In the genomic region with DNA sequence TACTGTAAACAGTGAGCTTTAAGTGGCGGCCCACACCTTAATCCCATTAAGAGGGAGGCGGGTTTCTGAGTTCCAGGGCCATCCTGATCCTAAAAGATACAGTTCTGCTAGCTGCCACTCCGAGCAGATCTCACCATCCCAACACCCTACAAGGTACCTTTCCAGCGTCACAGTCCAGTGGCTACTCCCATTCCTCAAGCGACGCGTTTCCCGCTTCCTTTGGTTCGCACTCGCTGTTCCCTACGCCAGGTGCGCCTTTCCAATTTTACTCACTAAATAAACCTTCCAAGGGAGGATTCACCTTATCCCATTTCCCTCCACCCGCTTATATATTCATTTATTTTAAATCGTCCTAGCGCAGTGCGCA, we compare ENCODE assay signal across 8 mouse cellular contexts. TPM values are rescaled to one million over a fixed set of nuclear protein-coding genes. Genes with fewer than 3 reads are reported as not detected.
DNase-seq lines count a peak whose midpoint lies in the region; ATAC-seq and TF ChIP-seq lines count a peak whose summit lies in the region.

No protein-coding gene starts in this region.

- peak overlapping the region; percentile 90 for H3K9ac ChIP-seq in embryonic facial prominence, embryonic 14.5 days (ENCODE audit: low read depth, low read length)
- H3K9ac ChIP-seq in intestine, postnatal 0 days (ENCODE audit: low read depth, low read length): 0 out of 2 replicates have a peak overlapping the region, but pooled peaks have one; percentile 41
- peak overlapping the region; percentile 46; the same call in 1 of the 2 replicates for H3K9ac ChIP-seq in neural tube, embryonic 14.5 days (replicated peaks; ENCODE audit: low read depth, low read length)

- no peak for DNase-seq in lung, adult 2 months
- DNase-seq in lung, adult 18-20 months: no peak
- DNase-seq in embryonic facial prominence, embryonic 14.5 days (ENCODE audit: low spot score): no peak
- no peak for DNase-seq in embryo, embryonic 10 days (ENCODE audit: low spot score)
- no peak for DNase-seq in cerebellum, adult 18-20 months
- DNase-seq in cerebellum, postnatal 36 days: no peak

- under 1% methylated on average over 16 of the region's 16 CpGs for WGBS in lung, adult 2 months
- 0% methylated on average over 16 of the region's 16 CpGs for WGBS in embryonic facial prominence, embryonic 14.5 days
- whole genome bisulfite sequencing in intestine, postnatal 0 days: under 1% methylated on average over 16 of the region's 16 CpGs
- WGBS in neural tube, embryonic 14.5 days: under 1% methylated on average over 16 of the region's 16 CpGs

- TF ChIP-seq POLR2A in lung, adult 2 months (IDR thresholded peaks at IDR 0.05; ENCODE audit: borderline replicate concordance, extremely low read depth, low read depth, low read length): no peak

- peak overlapping the region; percentile 97; the same call in 1 of the 2 replicates for H3K27ac ChIP-seq in embryonic facial prominence, embryonic 14.5 days (replicated peaks; ENCODE audit: low read depth, low read length)
- H3K27ac ChIP-seq in intestine, postnatal 0 days (ENCODE audit: low read depth, low read length): peak overlapping the region; percentile 46; the same call in 1 of the 2 replicates
- H3K27ac ChIP-seq in neural tube, embryonic 14.5 days (ENCODE audit: low read depth, low read length): peak overlapping the region; percentile 96

- H3K27me3 ChIP-seq in embryonic facial prominence, embryonic 14.5 days (replicated peaks; ENCODE audit: control insufficient read depth, insufficient read depth, low read length): no peaks in the 10 kb centered on the region
- no peaks in the 10 kb centered on the region for H3K27me3 ChIP-seq in intestine, postnatal 0 days (replicated peaks; ENCODE audit: control insufficient read depth, insufficient read depth, low read length)
- H3K27me3 ChIP-seq in neural tube, embryonic 14.5 days (ENCODE audit: control insufficient read depth, insufficient read depth, low read length): no peaks in the 10 kb centered on the region

- H3K9me3 ChIP-seq in embryonic facial prominence, embryonic 14.5 days (ENCODE audit: control insufficient read depth, low read length): no peaks in the 10 kb centered on the region
- no peaks in the 10 kb centered on the region for H3K9me3 ChIP-seq in intestine, postnatal 0 days (ENCODE audit: control insufficient read depth)
- no peaks in the 10 kb centered on the region for H3K9me3 ChIP-seq in neural tube, embryonic 14.5 days (ENCODE audit: control insufficient read depth, low read length)

- TF ChIP-seq CTCF in lung, adult 2 months (IDR thresholded peaks at IDR 0.05; ENCODE audit: insufficient read depth, low read length): no peak
- 0 out of 2 replicates have a peak, but pooled peaks have one; percentile 1 for TF ChIP-seq CTCF in intestine, postnatal 0 days (IDR thresholded peaks at IDR 0.05; ENCODE audit: low read depth)

- H3K36me3 ChIP-seq in embryonic facial prominence, embryonic 14.5 days (ENCODE audit: control insufficient read depth, insufficient read depth, low read length): peaks cover 32% of the 10 kb centered on the region
- peaks cover 29% of the 10 kb centered on the region for H3K36me3 ChIP-seq in intestine, postnatal 0 days (ENCODE audit: control insufficient read depth, insufficient read depth)
- H3K36me3 ChIP-seq in neural tube, embryonic 14.5 days (ENCODE audit: control insufficient read depth, insufficient read depth, low read length): peaks cover 24% of the 10 kb centered on the region

- H3K4me3 ChIP-seq in lung, adult 2 months (replicated peaks; ENCODE audit: extremely low read depth, low read depth, low read length): peak overlapping the region; percentile 68
- H3K4me3 ChIP-seq in embryonic facial prominence, embryonic 14.5 days (ENCODE audit: low read depth, low read length): peak overlapping the region; percentile 91
- H3K4me3 ChIP-seq in intestine, postnatal 0 days (ENCODE audit: low read depth, low read length): peak overlapping the region; percentile 68
- H3K4me3 ChIP-seq in neural tube, embryonic 14.5 days (ENCODE audit: low read depth, low read length): peak overlapping the region; percentile 70

- peak; percentile 6 for ATAC-seq in embryonic facial prominence, embryonic 14.5 days (ENCODE audit: low read depth)
- ATAC-seq in intestine, postnatal 0 days: peak; percentile 19; the same call in 1 of the 2 replicates
- ATAC-seq in neural tube, embryonic 14.5 days (ENCODE audit: low read depth): peak; percentile 45

- H3K4me2 ChIP-seq in embryonic facial prominence, embryonic 14.5 days (ENCODE audit: low read depth, low read length): peak overlapping the region; percentile 61
- H3K4me2 ChIP-seq in intestine, postnatal 0 days (replicated peaks; ENCODE audit: low read depth): peak overlapping the region; percentile 90
- H3K4me2 ChIP-seq in neural tube, embryonic 14.5 days (ENCODE audit: low read depth, low read length): peak overlapping the region; percentile 54

- peaks cover 9% of the 10 kb centered on the region; the same call in 1 of the 2 replicates for H3K4me1 ChIP-seq in lung, adult 2 months (ENCODE audit: control insufficient read depth, insufficient read depth, low read length)
- H3K4me1 ChIP-seq in embryonic facial prominence, embryonic 14.5 days (ENCODE audit: control insufficient read depth, insufficient read depth, low read length): peaks cover 5% of the 10 kb centered on the region; the same call in 1 of the 2 replicates
- H3K4me1 ChIP-seq in intestine, postnatal 0 days (replicated peaks; ENCODE audit: control insufficient read depth, insufficient read depth, low read length): peaks cover 4% of the 10 kb centered on the region
- peaks cover 14% of the 10 kb centered on the region for H3K4me1 ChIP-seq in neural tube, embryonic 14.5 days (ENCODE audit: control insufficient read depth, insufficient read depth, low read length)

RNA-seq across cellular contexts. Expression of a gene that starts 0.5 kb away (rescaled TPM):
- 648 and 958 TPM in 2 replicates for polyA plus RNA-seq in lung, adult 2 months (2012; rRNA removed)
- 38.7 and 49.8 TPM in 2 replicates for polyA plus RNA-seq in embryonic facial prominence, embryonic 14.5 days (2014; fragmentation: Nextera tagmentation; extraction: Ambion mirVana)
- 13.8 and 15.2 TPM in 2 replicates for polyA plus RNA-seq in intestine, postnatal 0 days (2015; fragmentation: Nextera tagmentation; extraction: Ambion mirVana)
- 62.4 and 68.1 TPM in 2 replicates for polyA plus RNA-seq in neural tube, embryonic 14.5 days (2014; fragmentation: Nextera tagmentation; extraction: Ambion mirVana)

RNA-seq across cellular contexts. Expression of a gene that starts 13.8 kb away (rescaled TPM):
- polyA plus RNA-seq in lung, adult 2 months (2012; rRNA removed): 8.6 and 10.2 TPM in 2 replicates
- polyA plus RNA-seq in embryonic facial prominence, embryonic 14.5 days (2014; fragmentation: Nextera tagmentation; extraction: Ambion mirVana): 3.5 and 4.3 TPM in 2 replicates
- polyA plus RNA-seq in intestine, postnatal 0 days (2015; fragmentation: Nextera tagmentation; extraction: Ambion mirVana): 14.1 and 16.0 TPM in 2 replicates
- polyA plus RNA-seq in neural tube, embryonic 14.5 days (2014; fragmentation: Nextera tagmentation; extraction: Ambion mirVana): 4.1 and 4.6 TPM in 2 replicates

RNA-seq across cellular contexts. Expression of a gene that starts 17.2 kb away (rescaled TPM):
- 2.6 and 3.0 TPM in 2 replicates for polyA plus RNA-seq in lung, adult 2 months (2012; rRNA removed)
- 8.1 and 8.7 TPM in 2 replicates for polyA plus RNA-seq in embryonic facial prominence, embryonic 14.5 days (2014; fragmentation: Nextera tagmentation; extraction: Ambion mirVana)
- polyA plus RNA-seq in intestine, postnatal 0 days (2015; fragmentation: Nextera tagmentation; extraction: Ambion mirVana): 2.6 and 3.7 TPM in 2 replicates
- 149 and 151 TPM in 2 replicates for polyA plus RNA-seq in neural tube, embryonic 14.5 days (2014; fragmentation: Nextera tagmentation; extraction: Ambion mirVana)

RNA-seq across cellular contexts. Expression of a gene that starts 28.3 kb away (rescaled TPM):
- polyA plus RNA-seq in lung, adult 2 months (2012; rRNA removed): 46.9 and 51.8 TPM in 2 replicates
- polyA plus RNA-seq in embryonic facial prominence, embryonic 14.5 days (2014; fragmentation: Nextera tagmentation; extraction: Ambion mirVana): 58.9 and 61.1 TPM in 2 replicates
- 120 and 126 TPM in 2 replicates for polyA plus RNA-seq in intestine, postnatal 0 days (2015; fragmentation: Nextera tagmentation; extraction: Ambion mirVana)
- 3.0 and 9.8 TPM in 2 replicates for polyA plus RNA-seq in neural tube, embryonic 14.5 days (2014; fragmentation: Nextera tagmentation; extraction: Ambion mirVana)

Comparison
In these comparisons a context has a peak if more than half of its experiments do, and no peak if none do; other contexts are left out.
1. H3K27ac ChIP-seq: peak in every context shown above with its lines; median percentile 97 in embryonic facial prominence, embryonic 14.5 days; 96 in neural tube, embryonic 14.5 days; 46 in intestine, postnatal 0 days.
2. RNA of a gene that starts 17.2 kb away (polyA plus RNA-seq): 149 to 151 TPM in neural tube, embryonic 14.5 days; 8.1 to 8.7 TPM in embryonic facial prominence, embryonic 14.5 days, 2.6 to 3.7 TPM in intestine, postnatal 0 days and 2.6 to 3.0 TPM in lung, adult 2 months; every median in the first group is over 10 times any median in the second.
3. Peak in every context shown above with its lines, with median percentiles within 50 percentile points of each other: H3K4me3 ChIP-seq, ATAC-seq, H3K4me2 ChIP-seq and H3K9ac ChIP-seq.